Mouse (Mus musculus) MEL (cell line): ENCODE measurements around the gene Tradd. TPM values are rescaled to one million over a fixed set of nuclear protein-coding genes. Genes with fewer than 3 reads are reported as not detected.

Experiments used
- DNase-seq: peaks from one replicate; pipeline ENCODE4 v3.0.0; 2011; ENCODE audit warnings: low read depth, low spot score
- H3K27ac ChIP-seq: 2 replicates; pipeline ENCODE4 v1.5.1; 2012; ENCODE audit warnings: low read depth, mild to moderate bottlenecking, control low read depth, low read length, moderate library complexity; ENCODE audit not compliant: control insufficient read depth
- H3K27me3 ChIP-seq, 2 experiments: fragments of 150-350 bp in 1 of 2; sonication (generic) in 1 of 2; 2 replicates each; pipeline ENCODE4 v1.6.1; 2012; ENCODE audit warnings: low read length in 2 of 2, mild to moderate bottlenecking in 2 of 2, improper control_type of control experiment in 1 of 2, moderate library complexity in 1 of 2; ENCODE audit not compliant: insufficient read depth in 2 of 2, control insufficient read depth in 1 of 2
- H3K36me3 ChIP-seq, 2 experiments: 2 replicates each; pipeline ENCODE4 v1.6.1; 2012 to 2014; ENCODE audit warnings: low read length in 2 of 2, improper control_type of control experiment in 1 of 2, inconsistent platforms in 1 of 2, mild to moderate bottlenecking in 1 of 2; ENCODE audit not compliant: insufficient read depth in 2 of 2, control insufficient read depth in 1 of 2
- H3K4me1 ChIP-seq, 2 experiments: fragments of 150-350 bp in 1 of 2; sonication (generic) in 1 of 2; 2 replicates each; pipeline ENCODE4 v1.6.1; 2012; ENCODE audit warnings: low read length in 2 of 2, improper control_type of control experiment in 1 of 2, mild to moderate bottlenecking in 1 of 2; ENCODE audit not compliant: insufficient read depth in 2 of 2, control insufficient read depth in 1 of 2
- H3K4me3 ChIP-seq, 2 experiments: fragments of 150-350 bp in 1 of 2; sonication (generic) in 1 of 2; 2 replicates each; pipeline ENCODE4 v1.5.1; 2012; ENCODE audit warnings: low read depth in 2 of 2, low read length in 2 of 2, mild to moderate bottlenecking in 2 of 2, moderate library complexity in 2 of 2, control low read depth in 1 of 2, improper control_type of control experiment in 1 of 2; ENCODE audit not compliant: control insufficient read depth in 1 of 2, insufficient read depth in 1 of 2
- H3K79me2 ChIP-seq: 2 replicates; pipeline ENCODE4 v1.6.1; 2012; ENCODE audit warnings: mild to moderate bottlenecking, low read length, moderate library complexity; ENCODE audit not compliant: control insufficient read depth, poor library complexity, insufficient read depth
- H3K9ac ChIP-seq: 2 replicates; pipeline ENCODE4 v1.6.1; 2012; ENCODE audit warnings: low read depth, mild to moderate bottlenecking, control low read depth, low read length, moderate library complexity; ENCODE audit not compliant: control insufficient read depth, poor library complexity, severe bottlenecking
- H3K9me3 ChIP-seq: fragments of 150-350 bp; sonication (generic); replicated peaks from 2 replicates; pipeline ENCODE4 v1.6.1; 2012; ENCODE audit warnings: mild to moderate bottlenecking, low read length, improper control_type of control experiment, moderate library complexity; ENCODE audit not compliant: insufficient read depth
- CTCF ChIP-seq, 3 experiments: IDR thresholded peaks in 2 of 3; conservative IDR thresholded peaks in 1 of 3; 2 replicates each; pipeline ENCODE4 v1.5.1; 2011 to 2012; ENCODE audit warnings: low read length in 3 of 3, low read depth in 2 of 3, mild to moderate bottlenecking in 2 of 3, improper control_type of control experiment in 1 of 3, inconsistent platforms in 1 of 3, mixed read lengths in 1 of 3, moderate library complexity in 1 of 3; ENCODE audit not compliant: control insufficient read depth in 1 of 3, insufficient read depth in 1 of 3, poor library complexity in 1 of 3, severe bottlenecking in 1 of 3
- EP300 ChIP-seq, 2 experiments: IDR thresholded peaks; 2 replicates each; pipeline ENCODE4 v1.6.1; 2011; ENCODE audit warnings: improper control_type of control experiment in 2 of 2, low read length in 2 of 2, low read depth in 1 of 2, mild to moderate bottlenecking in 1 of 2
- GABPA ChIP-seq: IDR thresholded peaks from 2 replicates; pipeline ENCODE4 v1.6.1; 2012; ENCODE audit warnings: low read depth, mild to moderate bottlenecking, inconsistent platforms, low read length, improper control_type of control experiment, moderate library complexity
- HCFC1 ChIP-seq: IDR thresholded peaks from 2 replicates; pipeline ENCODE4 v1.6.1; 2012; ENCODE audit warnings: low read depth, mild to moderate bottlenecking, inconsistent platforms, low read length, improper control_type of control experiment, moderate library complexity
- KAT2A ChIP-seq: conservative IDR thresholded peaks from 2 replicates; pipeline ENCODE4 v1.6.1; 2012; ENCODE audit warnings: low read depth, low read length, improper control_type of control experiment, inconsistent platforms
- MAFK ChIP-seq: IDR thresholded peaks from 2 replicates; pipeline ENCODE4 v1.6.1; 2011; ENCODE audit warnings: low read depth, mild to moderate bottlenecking, low read length, improper control_type of control experiment, borderline replicate concordance
- MAX ChIP-seq: IDR thresholded peaks from 2 replicates; pipeline ENCODE4 v1.6.1; 2011; ENCODE audit warnings: low read length, improper control_type of control experiment
- MEF2A ChIP-seq: IDR thresholded peaks from 2 replicates; pipeline ENCODE4 v1.6.1; 2014; ENCODE audit warnings: low read depth, mild to moderate bottlenecking, inconsistent platforms, low read length, improper control_type of control experiment; ENCODE audit not compliant: poor library complexity, insufficient replicate concordance, severe bottlenecking; ENCODE audit errors: extremely low read depth
- MYB ChIP-seq: IDR thresholded peaks from 2 replicates; pipeline ENCODE4 v1.6.1; 2011; ENCODE audit warnings: mild to moderate bottlenecking, low read depth, low read length, improper control_type of control experiment
- NELFE ChIP-seq: IDR thresholded peaks from 2 replicates; pipeline ENCODE4 v1.6.1; 2011; ENCODE audit warnings: low read depth, low read length, improper control_type of control experiment
- POLR2AphosphoS2 ChIP-seq: IDR thresholded peaks from 2 replicates; pipeline ENCODE4 v1.6.1; 2011; ENCODE audit warnings: low read length, improper control_type of control experiment
- RAD21 ChIP-seq: IDR thresholded peaks from 2 replicates; pipeline ENCODE4 v1.6.1; 2011; ENCODE audit warnings: mild to moderate bottlenecking, low read depth, low read length, improper control_type of control experiment
- SMC3 ChIP-seq: IDR thresholded peaks from 2 replicates; pipeline ENCODE4 v1.6.1; 2011; ENCODE audit warnings: low read depth, low read length, improper control_type of control experiment
- TCF12 ChIP-seq: IDR thresholded peaks from 2 replicates; pipeline ENCODE4 v1.6.1; 2014; ENCODE audit warnings: low read depth, mild to moderate bottlenecking, inconsistent platforms, low read length, improper control_type of control experiment, moderate library complexity
- UBTF ChIP-seq: IDR thresholded peaks from 2 replicates; pipeline ENCODE4 v1.6.1; 2012; ENCODE audit warnings: low read depth, mild to moderate bottlenecking, inconsistent platforms, low read length, improper control_type of control experiment, moderate library complexity, borderline replicate concordance; ENCODE audit not compliant: insufficient read depth
- USF1 ChIP-seq: IDR thresholded peaks from 2 replicates; pipeline ENCODE4 v1.6.1; 2014; ENCODE audit warnings: low read depth, mild to moderate bottlenecking, inconsistent platforms, low read length, improper control_type of control experiment, moderate library complexity
- USF2 ChIP-seq, 2 experiments: IDR thresholded peaks; 2 replicates each; pipeline ENCODE4 v1.6.1; 2011 to 2012; ENCODE audit warnings: improper control_type of control experiment in 2 of 2, low read length in 2 of 2, borderline replicate concordance in 1 of 2, inconsistent platforms in 1 of 2, low read depth in 1 of 2, mild to moderate bottlenecking in 1 of 2; ENCODE audit not compliant: insufficient read depth in 1 of 2
- ZC3H11A ChIP-seq: IDR thresholded peaks from 2 replicates; pipeline ENCODE4 v1.6.1; 2012; ENCODE audit warnings: low read depth, mild to moderate bottlenecking, inconsistent platforms, low read length, improper control_type of control experiment
- ZMIZ1 ChIP-seq: IDR thresholded peaks from 2 replicates; pipeline ENCODE4 v1.6.1; 2012; ENCODE audit warnings: low read depth, mild to moderate bottlenecking, inconsistent platforms, low read length, improper control_type of control experiment, moderate library complexity
- polyA plus RNA-seq, 2 experiments: library from polyadenylated mRNA; stranded (reverse) in 1 of 2; unstranded in 1 of 2; fragments of >175 nt in 1 of 2; fragments of >200 nt in 1 of 2; gene quantifications; 2 replicates each; pipeline versions ENCODE4 v1.2.1 to v1.2.4; 2012; ENCODE audit warnings: low replicate concordance in 2 of 2, low read depth in 1 of 2; ENCODE audit not compliant: insufficient read length in 2 of 2, insufficient read depth in 1 of 2, missing spikeins in 1 of 2
- total RNA-seq: library from RNA; depleted of rRNA; stranded (reverse); fragments of 300-350 nt; gene quantifications from 2 replicates; pipeline ENCODE4 v1.2.3, GENCODE M21; 2012

Gene Tradd
- total and polyA plus RNA-seq, 3 experiments, result 31.0 to 33.5 TPM; not detected in 1

DNA sequence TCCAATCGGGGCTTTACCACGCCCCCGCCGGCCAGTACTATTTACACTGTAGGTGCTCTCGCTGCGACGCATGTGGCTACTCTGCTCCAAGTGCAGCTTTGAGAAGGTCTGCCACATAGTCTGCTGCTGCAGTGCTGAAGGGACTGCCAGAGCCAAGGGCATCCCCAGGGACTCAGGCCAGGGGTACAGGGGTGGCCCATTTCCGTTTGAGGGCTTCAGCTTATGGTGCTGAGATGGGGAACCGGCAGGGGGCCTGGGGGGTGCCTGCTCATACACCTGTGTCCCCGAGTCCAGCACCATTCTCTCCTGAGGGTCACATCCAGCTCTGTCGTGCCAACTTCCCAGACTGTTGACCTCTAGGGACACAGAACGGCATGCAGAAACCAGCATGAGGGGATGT lies 21.1 kb upstream of the Tradd start:
- TF ChIP-seq HCFC1 (no peak), KAT2A (no peak), POLR2AphosphoS2 (no peak), MEF2A (no peak), ZC3H11A (no peak), EP300 (IDR thresholded peaks at IDR 0.05; ENCODE audit: low read depth in 1 of 2, low read length in 2 of 2) (no peak), ZMIZ1 (no peak), RAD21 (no peak), CTCF (IDR thresholded peaks at IDR 0.05 in 2 of 3, conservative IDR thresholded peaks at IDR 0.05 in 1 of 3; ENCODE audit: control insufficient read depth in 1 of 3, insufficient read depth in 1 of 3, low read depth in 2 of 3, low read length in 3 of 3, poor library complexity in 1 of 3, severe bottlenecking in 1 of 3) (no peak), GABPA (no peak), USF2 (IDR thresholded peaks at IDR 0.05; ENCODE audit: borderline replicate concordance in 1 of 2, insufficient read depth in 1 of 2, low read depth in 1 of 2, low read length in 2 of 2) (no peak), MYB (no peak), UBTF (no peak), MAX (no peak), MAFK (no peak), TCF12 (no peak)
- H3K9me3 ChIP-seq, result no peaks in the 10 kb centered on the region
- no peak overlapping the region for H3K27ac ChIP-seq
- peaks cover 3% of the 10 kb centered on the region for H3K79me2 ChIP-seq
- H3K27me3 ChIP-seq, result no peaks in the 10 kb centered on the region
- H3K9ac ChIP-seq, result no peak overlapping the region
- H3K36me3 ChIP-seq, result peaks cover 0 to 20% of the 10 kb centered on the region in 2 experiments; a peak in 2 of 4 replicates
- DNase-seq, result no peak
- H3K4me3 ChIP-seq, result no peak overlapping the region
- H3K4me1 ChIP-seq, result peaks cover 8 to 32% of the 10 kb centered on the region in 2 experiments

DNA sequence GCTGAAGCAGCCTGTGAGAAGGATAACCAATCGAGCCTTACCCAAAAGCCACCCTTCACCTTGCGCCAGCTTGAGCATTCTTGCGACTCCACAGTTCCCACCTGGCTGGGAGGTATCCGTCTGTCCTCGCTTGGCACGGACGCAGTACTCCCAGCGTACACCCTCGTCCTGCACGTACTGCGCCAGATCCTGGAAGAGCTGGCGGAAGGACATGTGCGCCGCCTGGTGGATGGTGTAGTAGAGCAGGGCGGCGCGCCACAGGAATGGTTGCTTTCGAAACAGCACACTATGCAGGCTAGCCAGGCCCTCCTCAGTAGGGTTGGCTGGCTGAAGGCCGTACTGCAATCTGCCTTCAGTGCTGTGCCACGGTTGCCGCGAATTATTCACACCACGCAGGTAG lies 18.7 kb upstream of the Tradd start:
- H3K79me2 ChIP-seq, result peaks cover 3% of the 10 kb centered on the region
- TF ChIP-seq USF1 (no peak), CTCF (IDR thresholded peaks at IDR 0.05 in 2 of 3, conservative IDR thresholded peaks at IDR 0.05 in 1 of 3; ENCODE audit: control insufficient read depth in 1 of 3, insufficient read depth in 1 of 3, low read depth in 2 of 3, low read length in 3 of 3, poor library complexity in 1 of 3, severe bottlenecking in 1 of 3) (peak; percentile 24 to 69 (median 63); a peak in 5 of 6 replicates), RAD21 (peak; percentile 48), NELFE (no peak), SMC3 (peak; percentile 63)
- H3K9ac ChIP-seq, result no peak overlapping the region
- no peaks in the 10 kb centered on the region for H3K9me3 ChIP-seq
- H3K27me3 ChIP-seq, result no peaks in the 10 kb centered on the region
- H3K4me3 ChIP-seq, result no peak overlapping the region
- peak overlapping the region; percentile 68 for H3K27ac ChIP-seq
- H3K4me1 ChIP-seq, result peaks cover 12 to 40% of the 10 kb centered on the region in 2 experiments
- peaks cover 0 to 26% of the 10 kb centered on the region in 2 experiments; a peak in 2 of 4 replicates for H3K36me3 ChIP-seq
- DNase-seq, result peak; percentile 41
